Mouse (Mus musculus): ENCODE results near the gene Gls. TPM values are rescaled to one million over a fixed set of nuclear protein-coding genes. Genes with fewer than 3 reads are reported as not detected.

The Gls gene
- polyA plus RNA-seq, 1 experiment from 2014 or later: 32.0 TPM

GRCm38 (mm10) chr1:52166652-52167220 is 66.3 kb downstream of the Gls start:
- ATAC-seq (replicated peaks; ENCODE audit: low FRiP score, low read depth) (no peak; the same call in 1 of the 2 replicates), DNase-seq (ENCODE audit: low spot score) (peak; percentile 77)
- WGBS: 32% methylated on average over 14 of the region's 14 CpGs
- no peak overlapping the region for H3K4me3 ChIP-seq (replicated peaks; ENCODE audit: low read depth, low read length)
- no peaks in the 10 kb centered on the region for H3K4me1 ChIP-seq (replicated peaks; ENCODE audit: insufficient read depth, low read length)
- no peak for TF ChIP-seq CTCF (IDR thresholded peaks at IDR 0.05; ENCODE audit: low read depth)
- H3K27ac ChIP-seq: no peak overlapping the region
- peak overlapping the region; percentile 21; the same call in 1 of the 2 replicates for H3K4me2 ChIP-seq (ENCODE audit: low read length)
- H3K9me3 ChIP-seq (replicated peaks; ENCODE audit: low read length): no peaks in the 10 kb centered on the region
- H3K9ac ChIP-seq (ENCODE audit: low read depth, low read length): no peak overlapping the region
- H3K36me3 ChIP-seq (ENCODE audit: insufficient read depth, low read length): 0 out of 2 replicates have a peak, but pooled peaks cover 3% of the 10 kb centered on the region
- no peaks in the 10 kb centered on the region for H3K27me3 ChIP-seq (ENCODE audit: insufficient read depth, low read length)

- H3K9me3 ChIP-seq (replicated peaks; ENCODE audit: low read length): no peaks in the 10 kb centered on the region
- DNase-seq (ENCODE audit: low spot score) (no peak), ATAC-seq (replicated peaks; ENCODE audit: low FRiP score, low read depth) (no peak)
- H3K4me3 ChIP-seq (replicated peaks; ENCODE audit: low read depth, low read length): no peak overlapping the region
- no peak overlapping the region for H3K9ac ChIP-seq (ENCODE audit: low read depth, low read length)
- no peaks in the 10 kb centered on the region for H3K4me1 ChIP-seq (replicated peaks; ENCODE audit: insufficient read depth, low read length)
- H3K36me3 ChIP-seq (ENCODE audit: insufficient read depth, low read length): 0 out of 2 replicates have a peak, but pooled peaks cover 3% of the 10 kb centered on the region
- H3K27me3 ChIP-seq (ENCODE audit: insufficient read depth, low read length): no peaks in the 10 kb centered on the region
- no peak for TF ChIP-seq CTCF (IDR thresholded peaks at IDR 0.05; ENCODE audit: low read depth)
- no peak overlapping the region for H3K27ac ChIP-seq
- no peak overlapping the region for H3K4me2 ChIP-seq (ENCODE audit: low read length)
- 87% methylated on average over 5 of the region's 5 CpGs for WGBS
Measured at GRCm38 (mm10) chr1:52163707-52164457, 69.2 kb downstream of the Gls start.

DNA sequence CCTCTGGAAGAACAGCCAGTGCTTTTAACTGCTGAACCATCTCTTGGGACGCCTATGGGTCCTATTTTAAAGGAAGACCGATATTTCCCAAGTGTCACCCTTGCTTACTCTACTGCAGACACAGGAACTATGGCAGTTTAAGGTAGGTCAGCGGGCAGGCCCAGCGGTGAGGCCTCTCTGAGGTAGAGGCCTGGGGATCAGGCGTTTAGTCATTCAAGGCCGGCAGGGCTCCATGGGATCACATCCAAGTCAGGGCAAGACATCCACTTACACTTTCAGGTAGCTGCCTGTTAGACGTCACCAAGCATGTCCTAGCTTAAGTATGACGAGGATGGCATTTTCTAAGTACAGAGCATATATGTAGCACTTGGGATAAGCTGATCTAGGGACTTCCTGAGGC is 71.9 kb downstream of the Gls start:
- H3K4me3 ChIP-seq (replicated peaks; ENCODE audit: low read depth, low read length): no peak overlapping the region
- TF ChIP-seq CTCF (IDR thresholded peaks at IDR 0.05; ENCODE audit: low read depth): no peak
- no peaks in the 10 kb centered on the region for H3K27me3 ChIP-seq (ENCODE audit: insufficient read depth, low read length)
- H3K36me3 ChIP-seq (ENCODE audit: insufficient read depth, low read length): 0 out of 2 replicates have a peak, but pooled peaks cover 3% of the 10 kb centered on the region
- WGBS: 91% methylated on average over 8 of the region's 8 CpGs
- H3K4me2 ChIP-seq (ENCODE audit: low read length): no peak overlapping the region
- no peaks in the 10 kb centered on the region for H3K9me3 ChIP-seq (replicated peaks; ENCODE audit: low read length)
- H3K4me1 ChIP-seq (replicated peaks; ENCODE audit: insufficient read depth, low read length): no peaks in the 10 kb centered on the region
- no peak for DNase-seq (ENCODE audit: low spot score)
- H3K27ac ChIP-seq: no peak overlapping the region
- ATAC-seq (replicated peaks; ENCODE audit: low FRiP score, low read depth): no peak
- no peak overlapping the region for H3K9ac ChIP-seq (ENCODE audit: low read depth, low read length)

GRCm38 (mm10) chr1:52158490-52159381 is 74.3 kb downstream of the Gls start:
- Histone ChIP-seq H3K4me1 (replicated peaks; ENCODE audit: insufficient read depth, low read length) (no peaks in the 10 kb centered on the region), H3K4me3 (replicated peaks; ENCODE audit: low read depth, low read length) (no peak overlapping the region), H3K4me2 (ENCODE audit: low read length) (no peak overlapping the region), H3K27ac (peak overlapping the region; percentile 33; the same call in 1 of the 2 replicates), H3K9me3 (replicated peaks; ENCODE audit: low read length) (no peaks in the 10 kb centered on the region), H3K36me3 (ENCODE audit: insufficient read depth, low read length) (0 out of 2 replicates have a peak, but pooled peaks cover 3% of the 10 kb centered on the region), H3K9ac (ENCODE audit: low read depth, low read length) (no peak overlapping the region), H3K27me3 (ENCODE audit: insufficient read depth, low read length) (no peaks in the 10 kb centered on the region)
- DNase-seq (ENCODE audit: low spot score): no peak
- 45% methylated on average over 17 of the region's 17 CpGs for WGBS
- no peak for TF ChIP-seq CTCF (IDR thresholded peaks at IDR 0.05; ENCODE audit: low read depth)
- ATAC-seq (replicated peaks; ENCODE audit: low FRiP score, low read depth): peak; percentile 56; the same call in 1 of the 2 replicates

- 0 out of 2 replicates have a peak, but pooled peaks cover 3% of the 10 kb centered on the region for H3K36me3 ChIP-seq (ENCODE audit: insufficient read depth, low read length)
- no peak overlapping the region for H3K4me2 ChIP-seq (ENCODE audit: low read length)
- DNase-seq (ENCODE audit: low spot score): no peak
- H3K27ac ChIP-seq: peak overlapping the region; percentile 33; the same call in 1 of the 2 replicates
- no peaks in the 10 kb centered on the region for H3K4me1 ChIP-seq (replicated peaks; ENCODE audit: insufficient read depth, low read length)
- no peak for TF ChIP-seq CTCF (IDR thresholded peaks at IDR 0.05; ENCODE audit: low read depth)
- no peaks in the 10 kb centered on the region for H3K27me3 ChIP-seq (ENCODE audit: insufficient read depth, low read length)
- peak; percentile 69 for ATAC-seq (replicated peaks; ENCODE audit: low FRiP score, low read depth)
- H3K4me3 ChIP-seq (replicated peaks; ENCODE audit: low read depth, low read length): no peak overlapping the region
- H3K9me3 ChIP-seq (replicated peaks; ENCODE audit: low read length): no peaks in the 10 kb centered on the region
- 89% methylated on average over 2 of the region's 2 CpGs for WGBS
- H3K9ac ChIP-seq (ENCODE audit: low read depth, low read length): no peak overlapping the region
Measured at GRCm38 (mm10) chr1:52158040-52158439, 75.0 kb downstream of the Gls start.

- H3K36me3 ChIP-seq (ENCODE audit: insufficient read depth, low read length): 0 out of 2 replicates have a peak, but pooled peaks cover 9% of the 10 kb centered on the region
- H3K27me3 ChIP-seq (ENCODE audit: insufficient read depth, low read length): no peaks in the 10 kb centered on the region
- no peak for TF ChIP-seq CTCF (IDR thresholded peaks at IDR 0.05; ENCODE audit: low read depth)
- no peak overlapping the region for H3K27ac ChIP-seq
- no peaks in the 10 kb centered on the region for H3K4me1 ChIP-seq (replicated peaks; ENCODE audit: insufficient read depth, low read length)
- DNase-seq (ENCODE audit: low spot score) (no peak), ATAC-seq (replicated peaks; ENCODE audit: low FRiP score, low read depth) (no peak)
- H3K9me3 ChIP-seq (replicated peaks; ENCODE audit: low read length): no peaks in the 10 kb centered on the region
- no peak overlapping the region for H3K9ac ChIP-seq (ENCODE audit: low read depth, low read length)
- WGBS: 73% methylated on average over 10 of the region's 10 CpGs
- H3K4me2 ChIP-seq (ENCODE audit: low read length): no peak overlapping the region
- H3K4me3 ChIP-seq (replicated peaks; ENCODE audit: low read depth, low read length): no peak overlapping the region
Measured at GRCm38 (mm10) chr1:52156351-52156750, 76.7 kb downstream of the Gls start.
